Mouse (Mus musculus) urinary bladder, postnatal 14 days (tissue): ENCODE results near the gene Sptan1.
"Not testable (repeated sequence)": the region's sequence is repeated elsewhere in the genome, so short reads cannot be mapped to it uniquely, and the experiment has no call there.

Source experiments
- DNase-seq: peaks from one replicate; pipeline ENCODE4 v3.0.0; 2021; ENCODE audit warnings: low spot score

Sptan1 gene

DNA sequence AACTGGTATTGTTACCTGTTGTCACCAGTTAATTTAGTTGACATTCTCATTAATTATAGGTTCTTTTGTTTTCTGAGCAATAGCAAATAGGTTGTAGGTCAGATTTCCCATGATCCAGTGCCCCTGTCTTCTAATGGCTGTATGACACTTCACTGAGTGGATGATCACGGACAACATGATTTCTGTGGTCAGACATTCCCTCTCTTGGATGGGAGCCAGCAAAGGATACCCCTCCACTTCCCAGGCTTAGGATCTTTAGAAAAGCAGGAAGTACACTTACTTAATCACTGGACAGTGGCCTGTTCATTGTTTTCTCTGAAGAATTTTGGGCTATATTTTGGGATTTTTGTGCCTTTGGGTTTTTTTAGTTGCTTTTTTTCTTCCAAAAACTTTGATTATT lies 43.7 kb downstream of the Sptan1 start:
- no peak for DNase-seq

DNA sequence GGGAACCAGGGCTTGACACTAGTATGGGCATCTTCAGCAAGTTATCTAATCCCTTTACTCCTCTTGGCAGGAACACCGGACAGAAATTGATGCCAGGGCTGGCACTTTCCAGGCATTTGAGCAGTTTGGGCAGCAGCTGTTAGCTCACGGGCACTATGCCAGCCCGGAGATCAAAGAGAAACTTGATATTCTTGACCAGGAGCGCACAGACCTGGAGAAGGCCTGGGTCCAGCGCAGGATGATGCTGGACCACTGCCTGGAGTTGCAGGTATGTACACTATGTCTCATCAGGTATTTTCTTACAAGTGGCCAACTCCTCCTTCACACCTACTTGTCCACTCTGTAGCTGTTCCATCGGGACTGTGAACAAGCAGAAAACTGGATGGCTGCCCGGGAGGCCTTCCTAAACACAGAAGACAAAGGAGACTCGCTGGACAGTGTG lies 45.5 kb downstream of the Sptan1 start:
- peak; percentile 50 for DNase-seq

DNA sequence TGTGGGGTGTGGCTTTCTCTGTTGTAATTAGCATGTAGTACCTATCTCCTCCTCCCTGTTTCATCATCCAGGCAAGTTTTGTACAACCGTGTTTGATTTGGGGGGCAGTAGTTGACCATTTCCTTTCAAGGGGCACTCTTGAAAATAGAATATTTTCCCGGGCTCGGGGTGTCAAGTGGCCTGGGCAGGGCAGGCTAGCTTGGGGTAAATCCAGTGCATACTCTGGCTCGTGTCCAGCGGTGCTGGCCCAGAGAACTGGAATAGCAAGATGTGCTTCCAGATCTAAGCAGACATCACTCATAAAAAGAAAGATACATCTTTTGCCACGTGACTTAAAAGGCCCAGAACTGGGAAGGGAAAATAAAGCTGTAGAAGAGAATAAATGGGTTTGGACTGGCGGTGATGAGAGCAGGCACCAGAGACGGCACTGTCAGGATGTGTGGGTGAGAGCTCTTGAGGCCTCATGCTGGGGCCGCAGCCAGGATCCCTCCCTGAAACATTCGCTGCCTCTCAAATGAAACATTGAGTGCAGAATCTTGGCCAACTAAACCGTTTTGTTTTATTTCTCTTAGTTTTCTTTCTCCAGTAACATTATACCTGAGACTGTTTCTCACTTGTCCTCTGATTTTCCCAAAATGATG lies 49.1 kb downstream of the Sptan1 start:
- peak; percentile 57 for DNase-seq

GRCm38 (mm10) chr2:30025454-30025853 lies 60.1 kb downstream of the Sptan1 start:
- no peak for DNase-seq

DNA sequence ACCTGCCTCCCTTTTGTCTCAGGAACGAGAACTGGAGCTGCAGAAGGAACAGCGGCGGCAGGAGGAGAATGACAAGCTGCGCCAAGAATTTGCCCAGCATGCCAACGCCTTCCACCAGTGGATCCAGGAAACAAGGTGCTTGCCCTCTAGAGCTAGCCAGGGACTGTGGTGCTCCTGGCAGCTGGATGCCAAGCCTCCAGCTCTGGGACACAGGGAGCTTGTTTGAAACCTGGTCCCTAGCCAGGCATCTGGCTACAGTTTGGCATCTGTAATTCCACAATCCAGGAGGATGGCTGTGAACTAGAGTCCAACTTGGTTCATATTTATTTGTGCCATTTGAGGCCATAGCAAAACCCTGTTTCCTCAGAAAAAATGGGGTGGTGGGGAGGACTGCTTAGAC lies 61.6 kb downstream of the Sptan1 start:
- DNase-seq, result no peak

DNA sequence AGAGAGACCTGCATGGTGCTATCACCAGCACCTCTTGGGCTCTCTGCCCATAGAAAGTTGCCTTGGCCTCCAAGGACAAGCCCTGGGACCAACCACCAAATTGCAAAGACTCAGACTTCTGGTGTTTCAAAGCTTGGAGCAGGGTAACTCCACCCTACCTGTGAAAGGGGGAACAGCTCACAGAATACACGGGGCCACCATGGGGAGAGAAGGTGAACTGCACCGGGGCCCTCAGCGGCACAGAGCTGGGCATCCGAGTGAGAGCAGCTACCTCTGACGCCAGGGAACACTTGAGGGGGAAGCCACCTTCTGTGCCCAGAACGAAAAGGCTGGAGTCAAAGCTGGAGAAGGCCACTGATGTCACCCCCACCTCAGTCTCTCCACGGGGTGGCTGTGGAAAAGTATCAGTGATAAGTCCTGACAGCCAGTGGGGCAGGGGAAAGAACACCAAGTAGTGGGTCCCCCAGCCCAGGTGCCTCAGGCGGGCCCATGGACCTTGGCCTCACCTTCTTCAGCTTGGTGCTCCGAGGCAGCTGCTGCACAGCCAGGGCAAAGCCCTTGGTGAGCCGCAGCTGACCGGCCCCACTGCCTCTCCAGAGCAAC lies 67.0 kb downstream of the Sptan1 start:
- DNase-seq, result no peak

GRCm38 (mm10) chr2:30032957-30033356 lies 67.6 kb downstream of the Sptan1 start:
- DNase-seq, result no peak

- DNase-seq, result no peak
These were observed 72.4 kb downstream of the Sptan1 start for GRCm38 (mm10) chr2:30037762-30038161.

- DNase-seq, result no peak
These were observed 73.0 kb downstream of the Sptan1 start for GRCm38 (mm10) chr2:30038370-30038769.

- DNase-seq, result no peak
These were observed 74.3 kb downstream of the Sptan1 start for GRCm38 (mm10) chr2:30039687-30040086.

- DNase-seq, result peak; percentile 88
These were observed 77.1 kb downstream of the Sptan1 start for GRCm38 (mm10) chr2:30042445-30042844.

DNA sequence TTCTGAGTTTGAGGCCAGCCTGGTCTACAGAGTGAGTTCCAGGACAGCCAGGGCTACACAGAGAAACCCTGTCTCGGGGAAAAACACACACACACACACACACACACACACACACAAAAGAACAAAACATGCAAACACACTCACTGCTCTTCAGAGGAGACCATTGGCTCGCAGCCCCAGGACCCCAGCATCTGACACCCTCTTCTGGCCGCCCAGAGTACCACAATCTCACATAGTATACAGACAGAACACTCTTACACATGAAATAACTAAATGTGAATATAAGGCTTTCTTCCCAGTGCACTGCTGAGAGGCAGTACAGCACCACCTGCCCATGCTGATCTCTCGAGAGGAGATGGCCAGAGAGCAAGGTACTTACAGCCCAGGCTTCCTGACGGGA lies 79.2 kb downstream of the Sptan1 start:
- no peak for DNase-seq

- DNase-seq, result no peak
These were observed 81.8 kb downstream of the Sptan1 start for GRCm38 (mm10) chr2:30047127-30047526.

DNA sequence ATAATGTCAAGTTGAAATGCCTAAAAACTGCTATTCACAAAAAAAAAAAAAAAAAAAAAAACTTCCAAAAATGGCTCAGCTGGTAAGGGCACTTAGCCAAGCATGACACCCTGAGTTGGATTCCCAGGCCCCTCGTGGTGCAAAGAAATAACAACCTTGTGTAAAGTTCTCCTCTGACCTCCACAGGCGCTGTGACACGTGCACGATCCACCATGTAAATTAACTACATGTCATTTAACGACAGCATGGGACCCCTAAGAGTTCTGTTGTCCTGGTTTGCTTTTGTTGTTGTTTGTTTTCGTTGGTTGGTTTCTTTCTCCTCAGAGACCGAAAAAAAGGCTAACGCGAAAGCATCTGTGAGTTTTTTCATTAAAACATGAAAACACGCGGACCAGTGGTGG lies 82.7 kb downstream of the Sptan1 start:
- no peak for DNase-seq

- peak; percentile 98 for DNase-seq
These were observed 83.5 kb downstream of the Sptan1 start, which contains the start of gene Wdr34 for GRCm38 (mm10) chr2:30048699-30049388. TSS of gene Wdr34 (minus strand) at chr2:30048881.

GRCm38 (mm10) chr2:30049831-30050230 lies 84.5 kb downstream of the Sptan1 start:
- no peak for DNase-seq

DNA sequence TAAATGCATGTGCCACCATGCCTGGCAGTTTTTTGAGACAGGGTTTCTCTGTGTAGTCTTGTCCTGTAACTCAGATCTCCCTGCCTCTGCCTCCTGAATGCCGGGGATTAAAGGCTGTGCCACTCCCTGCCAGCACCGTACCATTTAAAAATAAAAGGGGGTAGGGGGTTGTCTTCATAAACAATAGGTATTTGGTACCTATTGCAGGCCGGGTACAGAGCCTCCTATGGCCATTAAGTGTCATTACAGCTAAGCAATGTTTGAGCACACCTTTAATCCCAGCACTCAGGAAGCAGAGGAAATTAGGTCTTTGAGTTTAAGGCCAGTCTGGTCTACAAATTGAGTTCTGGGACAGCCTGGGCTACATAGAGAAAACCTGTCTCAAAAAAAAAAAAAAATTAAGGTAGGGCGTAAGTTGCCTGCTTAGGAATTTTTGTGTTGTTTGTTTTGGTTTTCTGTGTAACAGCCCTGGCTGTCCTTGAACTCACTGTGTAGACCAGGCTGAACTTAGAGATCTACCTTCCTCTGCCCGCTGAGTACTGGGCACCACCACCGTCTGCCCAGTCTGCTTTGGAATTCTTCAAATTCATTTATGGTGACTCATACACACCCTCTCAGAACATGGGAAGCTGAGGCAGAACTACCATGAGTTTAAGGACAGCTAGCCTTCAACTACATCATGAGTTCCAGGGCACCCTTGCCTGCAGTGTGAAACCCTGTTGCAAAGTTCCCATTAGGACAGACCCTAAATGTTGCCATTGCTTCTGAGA lies 86.8 kb downstream of the Sptan1 start:
- no peak for DNase-seq

DNA sequence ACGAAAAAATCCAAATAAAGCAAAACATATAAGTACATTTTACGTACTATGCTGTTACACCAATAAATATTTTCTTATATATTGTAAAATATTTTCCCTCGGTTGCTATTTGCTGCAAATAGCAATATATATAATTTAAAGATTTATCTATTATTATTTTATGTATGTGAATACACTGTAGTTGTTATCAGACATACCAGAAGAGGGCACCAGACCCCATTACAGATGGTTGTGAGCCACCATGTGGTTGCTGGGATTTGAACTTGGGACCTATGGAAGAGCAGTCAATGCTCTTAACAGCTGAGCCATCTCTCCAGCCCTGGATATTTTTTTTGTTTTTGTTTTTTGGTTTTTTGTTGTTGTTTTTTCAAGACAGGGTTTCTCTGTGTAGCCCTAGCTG lies 90.0 kb downstream of the Sptan1 start:
- not testable (repeated sequence) for DNase-seq

- DNase-seq, result no peak
These were observed 91.4 kb downstream of the Sptan1 start for GRCm38 (mm10) chr2:30056736-30057135.

GRCm38 (mm10) chr2:30057223-30057904 lies 92.0 kb downstream of the Sptan1 start, which contains the start of gene Set:
TSS of gene Set (plus strand) at chr2:30057378.
- no peak for DNase-seq

- no peak for DNase-seq
These were observed 93.1 kb downstream of the Sptan1 start for GRCm38 (mm10) chr2:30058418-30058817.
